17 mouse cellular contexts compared by ENCODE assay signal in genomic region chr1:182852158-182852557, GRCm38 (mm10).
DNase-seq lines count a peak whose midpoint lies in the region; ATAC-seq and TF ChIP-seq lines count a peak whose summit lies in the region.
"Had no signal": no experiment of that assay in that cellular context is flagged by ENCODE, and none has a peak within 500 bp of the region (broad histone marks: within the 10 kb centered on the region; RNA-seq: fewer than 3 reads in every experiment).

No protein-coding gene starts in this region.

- H3K27ac ChIP-seq in hindbrain, postnatal 0 days = no peak overlapping the region
- no peak overlapping the region for H3K27ac ChIP-seq in hindbrain, embryonic 14.5 days
- H3K27ac ChIP-seq in neural tube, embryonic 14.5 days (ENCODE audit: low read depth, low read length) = peak overlapping the region; percentile 22; the same call in 1 of the 2 replicates
- H3K27ac ChIP-seq: embryonic facial prominence, embryonic 13.5 days; forebrain, embryonic 10.5 days; limb, embryonic 13.5 days; midbrain, embryonic 15.5 days; neural tube, embryonic 12.5 days had no signal

- H3K4me1 ChIP-seq in hindbrain, postnatal 0 days (ENCODE audit: insufficient read depth, low read length) = no peaks in the 10 kb centered on the region
- peaks cover 20% of the 10 kb centered on the region; the same call in 1 of the 2 replicates for H3K4me1 ChIP-seq in hindbrain, embryonic 14.5 days (replicated peaks; ENCODE audit: control insufficient read depth, insufficient read depth, low read length)
- no peaks in the 10 kb centered on the region for H3K4me1 ChIP-seq in lung, adult 2 months (ENCODE audit: control insufficient read depth, insufficient read depth, low read length)
- peaks cover 17% of the 10 kb centered on the region; the same call in 1 of the 2 replicates for H3K4me1 ChIP-seq in neural tube, embryonic 14.5 days (ENCODE audit: control insufficient read depth, insufficient read depth, low read length)

- DNase-seq in hindbrain, postnatal 0 days (ENCODE audit: low spot score) = no peak
- DNase-seq in hindbrain, embryonic 14.5 days (ENCODE audit: low spot score) = no peak
- DNase-seq in lung, postnatal 10 days = peak; percentile 9
- no peak for DNase-seq in lung, adult 2 months
- peak; percentile 57 for DNase-seq in R1 (ENCODE audit: low read depth, low spot score)
- no peak for DNase-seq in heart, postnatal 25 days (ENCODE audit: low spot score)
- DNase-seq: cerebellum, adult 9-11 months; kidney, postnatal 25 days; lung, postnatal 36 days; right cerebral cortex, postnatal 14 days had no signal

- intact Hi-C loops in heart, postnatal 25 days (cut with DNase I) = no loop called here

- 53% methylated on average over 6 of the region's 6 CpGs for WGBS in hindbrain, postnatal 0 days
- 51% methylated on average over 6 of the region's 6 CpGs for WGBS in hindbrain, embryonic 14.5 days
- WGBS in lung, adult 2 months = 60% methylated on average over 6 of the region's 6 CpGs
- WGBS in neural tube, embryonic 14.5 days = 40% methylated on average over 6 of the region's 6 CpGs

- no peaks in the 10 kb centered on the region for H3K9me3 ChIP-seq in hindbrain, postnatal 0 days (ENCODE audit: low read length)
- no peaks in the 10 kb centered on the region for H3K9me3 ChIP-seq in hindbrain, embryonic 14.5 days (ENCODE audit: control insufficient read depth, low read length)
- H3K9me3 ChIP-seq in neural tube, embryonic 14.5 days (ENCODE audit: control insufficient read depth, low read length) = no peaks in the 10 kb centered on the region
- H3K9me3 ChIP-seq: embryonic facial prominence, embryonic 13.5 days; forebrain, embryonic 10.5 days; limb, embryonic 13.5 days; midbrain, embryonic 15.5 days; neural tube, embryonic 12.5 days had no signal

- H3K27me3 ChIP-seq in hindbrain, postnatal 0 days (ENCODE audit: insufficient read depth, low read length) = no peaks in the 10 kb centered on the region
- H3K27me3 ChIP-seq in hindbrain, embryonic 14.5 days (ENCODE audit: control insufficient read depth, insufficient read depth, low read length) = no peaks in the 10 kb centered on the region
- H3K27me3 ChIP-seq in neural tube, embryonic 14.5 days (ENCODE audit: control insufficient read depth, insufficient read depth, low read length) = no peaks in the 10 kb centered on the region
- H3K27me3 ChIP-seq: embryonic facial prominence, embryonic 13.5 days; limb, embryonic 13.5 days; midbrain, embryonic 15.5 days; neural tube, embryonic 12.5 days; Patski had no signal

- TF ChIP-seq CTCF in hindbrain, postnatal 0 days (IDR thresholded peaks at IDR 0.05; ENCODE audit: low read depth) = 0 out of 2 replicates have a peak, but pooled peaks have one; percentile 27
- no peak for TF ChIP-seq CTCF in lung, adult 2 months (IDR thresholded peaks at IDR 0.05; ENCODE audit: insufficient read depth, low read length)

- no peak overlapping the region for H3K9ac ChIP-seq in hindbrain, postnatal 0 days (replicated peaks; ENCODE audit: low read length)
- no peak overlapping the region for H3K9ac ChIP-seq in hindbrain, embryonic 14.5 days
- no peak overlapping the region for H3K9ac ChIP-seq in neural tube, embryonic 14.5 days (replicated peaks; ENCODE audit: low read depth, low read length)
- H3K9ac ChIP-seq: embryonic facial prominence, embryonic 13.5 days; limb, embryonic 13.5 days; midbrain, embryonic 15.5 days; neural tube, embryonic 12.5 days had no signal

- no peak overlapping the region for H3K4me3 ChIP-seq in hindbrain, postnatal 0 days (ENCODE audit: low read length)
- no peak overlapping the region for H3K4me3 ChIP-seq in hindbrain, embryonic 14.5 days (replicated peaks; ENCODE audit: low read length)
- no peak overlapping the region for H3K4me3 ChIP-seq in lung, adult 2 months (replicated peaks; ENCODE audit: extremely low read depth, low read depth, low read length)
- no peak overlapping the region for H3K4me3 ChIP-seq in neural tube, embryonic 14.5 days (ENCODE audit: low read depth, low read length)
- H3K4me3 ChIP-seq: embryonic facial prominence, embryonic 13.5 days; forebrain, embryonic 10.5 days; limb, embryonic 13.5 days; midbrain, embryonic 15.5 days; neural tube, embryonic 12.5 days had no signal

- no peak for ATAC-seq in hindbrain, postnatal 0 days
- no peak for ATAC-seq in hindbrain, embryonic 14.5 days (ENCODE audit: low FRiP score)
- no peak for ATAC-seq in neural tube, embryonic 14.5 days (ENCODE audit: low read depth)
- ATAC-seq: midbrain, embryonic 15.5 days; Patski had no signal

- no peak overlapping the region for H3K4me2 ChIP-seq in hindbrain, postnatal 0 days (ENCODE audit: low read depth, low read length)
- no peak overlapping the region for H3K4me2 ChIP-seq in hindbrain, embryonic 14.5 days (replicated peaks)
- H3K4me2 ChIP-seq in neural tube, embryonic 14.5 days (ENCODE audit: low read depth, low read length) = no peak overlapping the region
- H3K4me2 ChIP-seq: embryonic facial prominence, embryonic 13.5 days; limb, embryonic 13.5 days; midbrain, embryonic 15.5 days; neural tube, embryonic 12.5 days had no signal

- no peak for TF ChIP-seq POLR2A in lung, adult 2 months (IDR thresholded peaks at IDR 0.05; ENCODE audit: borderline replicate concordance, extremely low read depth, low read depth, low read length)

- H3K36me3 ChIP-seq in hindbrain, postnatal 0 days (ENCODE audit: insufficient read depth, low read length) = no peaks in the 10 kb centered on the region
- no peaks in the 10 kb centered on the region for H3K36me3 ChIP-seq in hindbrain, embryonic 14.5 days (replicated peaks; ENCODE audit: control insufficient read depth, insufficient read depth)
- H3K36me3 ChIP-seq in neural tube, embryonic 14.5 days (ENCODE audit: control insufficient read depth, insufficient read depth, low read length) = no peaks in the 10 kb centered on the region
- H3K36me3 ChIP-seq: embryonic facial prominence, embryonic 13.5 days; forebrain, embryonic 10.5 days; limb, embryonic 13.5 days; midbrain, embryonic 15.5 days; neural tube, embryonic 12.5 days had no signal

Comparison
In these comparisons a context has a peak if more than half of its experiments do, and no peak if none do; other contexts are left out.
1. DNase-seq: peak in lung, postnatal 10 days (single experiment) and R1 (single experiment); none in hindbrain, postnatal 0 days (single experiment), hindbrain, embryonic 14.5 days (single experiment), lung, adult 2 months (single experiment) and heart, postnatal 25 days (single experiment).